Mouse (Mus musculus): ENCODE measurements around the gene Ddx23.

Ddx23 gene

GRCm38 (mm10) chr15:98608058-98608783 lies 54.5 kb downstream of the Ddx23 start:
- in situ Hi-C loops (cut with MseI, MboI), result no loop called here

- in situ Hi-C loops (cut with MseI, MboI), result no loop called here
Observed at GRCm38 (mm10) chr15:98607557-98607956, 55.1 kb downstream of the Ddx23 start.

- in situ Hi-C loops (cut with MseI, MboI), result no loop called here
Observed at GRCm38 (mm10) chr15:98606739-98607138, 56.0 kb downstream of the Ddx23 start.

GRCm38 (mm10) chr15:98606051-98606536 lies 56.6 kb downstream of the Ddx23 start:
- in situ Hi-C loops (cut with MseI, MboI), result no loop called here

GRCm38 (mm10) chr15:98604041-98604575 lies 58.6 kb downstream of the Ddx23 start:
- in situ Hi-C loops (cut with MseI, MboI), result no loop called here

GRCm38 (mm10) chr15:98602921-98603458 lies 59.7 kb downstream of the Ddx23 start:
- in situ Hi-C loops (cut with MseI, MboI), result no loop called here

GRCm38 (mm10) chr15:98602191-98602881 lies 60.4 kb downstream of the Ddx23 start:
- in situ Hi-C loops (cut with MseI, MboI), result no loop called here

GRCm38 (mm10) chr15:98601832-98602190 lies 60.9 kb downstream of the Ddx23 start:
- in situ Hi-C loops (cut with MseI, MboI), result no loop called here

GRCm38 (mm10) chr15:98600036-98600709 lies 62.5 kb downstream of the Ddx23 start:
- in situ Hi-C loops (cut with MseI, MboI), result no loop called here

- in situ Hi-C loops (cut with MseI, MboI), result no loop called here
Observed at GRCm38 (mm10) chr15:98596609-98597008, 66.1 kb downstream of the Ddx23 start.
